Mouse (Mus musculus): ENCODE measurements around the gene Vwa1.

- no peak for TF ChIP-seq MXI1 (IDR thresholded peaks at IDR 0.05; ENCODE audit: low read depth, low read length)
- no peak for TF ChIP-seq TAL1 (IDR thresholded peaks at IDR 0.05; ENCODE audit: low read length)
- no peak for TF ChIP-seq MYC (IDR thresholded peaks at IDR 0.05; ENCODE audit: low read depth, low read length)
- no peak for TF ChIP-seq RCOR1 (IDR thresholded peaks at IDR 0.05; ENCODE audit: low read depth, low read length)
- no peak for TF ChIP-seq CHD2 (IDR thresholded peaks at IDR 0.05; ENCODE audit: low read length)
- TF ChIP-seq MAX (IDR thresholded peaks at IDR 0.05; ENCODE audit: low read length) = no peak
- no peak for TF ChIP-seq CTCF (IDR thresholded peaks at IDR 0.05 in 2 of 3, conservative IDR thresholded peaks at IDR 0.05 in 1 of 3; ENCODE audit: control insufficient read depth in 1 of 3, insufficient read depth in 1 of 3, low read depth in 2 of 3, low read length in 3 of 3, poor library complexity in 1 of 3, severe bottlenecking in 1 of 3)
- no peak for TF ChIP-seq EP300 (IDR thresholded peaks at IDR 0.05; ENCODE audit: low read depth in 1 of 2, low read length in 2 of 2)
- TF ChIP-seq UBTF (IDR thresholded peaks at IDR 0.05; ENCODE audit: borderline replicate concordance, insufficient read depth, low read depth, low read length) = no peak
- TF ChIP-seq SIN3A (IDR thresholded peaks at IDR 0.05; ENCODE audit: low read length) = no peak
- TF ChIP-seq POLR2A (IDR thresholded peaks at IDR 0.05; ENCODE audit: control insufficient read depth in 1 of 2, insufficient read depth in 1 of 2, low read depth in 1 of 2, low read length in 2 of 2, poor library complexity in 1 of 2) = no peak
- no peak for TF ChIP-seq ETS1 (IDR thresholded peaks at IDR 0.05; ENCODE audit: low read depth, low read length)
These were observed 17.5 kb downstream of the Vwa1 start for GRCm38 (mm10) chr4:155757011-155757410.

Data from MEL (cell line).